Mouse (Mus musculus): Measurements from ENCODE around the gene Olfr51. TPM values are rescaled to one million over a fixed set of nuclear protein-coding genes. Genes with fewer than 3 reads are reported as not detected.

The Olfr51 gene
- polyA plus RNA-seq (2014; fragmentation: Illumina TruSeq; extraction: RNeasy Lipid Tissue Mini Kit (QIAGEN cat#74804); ENCODE audit: low read depth, low replicate concordance), result not detected

DNA sequence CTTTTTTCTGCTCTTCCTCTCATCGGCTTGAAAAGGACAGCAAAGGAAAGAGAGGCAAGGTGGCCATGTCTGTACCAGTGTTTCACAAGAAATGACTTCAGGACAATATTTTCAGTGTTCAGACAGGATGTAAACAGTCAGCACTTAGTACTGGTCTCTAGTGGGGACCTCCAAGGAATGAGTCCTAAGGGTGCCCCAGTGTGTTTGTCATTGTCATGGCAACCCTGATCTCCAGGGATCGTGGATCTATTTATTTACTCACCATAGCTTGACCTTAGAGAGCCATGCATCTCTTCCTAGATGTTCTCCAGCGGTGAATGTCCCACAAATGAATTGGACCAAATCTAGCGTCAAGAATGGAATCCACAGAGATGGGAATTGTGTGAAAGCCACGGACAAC lies at the start of gene Olfr51:
TSS of gene Olfr51 (plus strand) at position 301 of the 400 bp plus-strand sequence.

DNA sequence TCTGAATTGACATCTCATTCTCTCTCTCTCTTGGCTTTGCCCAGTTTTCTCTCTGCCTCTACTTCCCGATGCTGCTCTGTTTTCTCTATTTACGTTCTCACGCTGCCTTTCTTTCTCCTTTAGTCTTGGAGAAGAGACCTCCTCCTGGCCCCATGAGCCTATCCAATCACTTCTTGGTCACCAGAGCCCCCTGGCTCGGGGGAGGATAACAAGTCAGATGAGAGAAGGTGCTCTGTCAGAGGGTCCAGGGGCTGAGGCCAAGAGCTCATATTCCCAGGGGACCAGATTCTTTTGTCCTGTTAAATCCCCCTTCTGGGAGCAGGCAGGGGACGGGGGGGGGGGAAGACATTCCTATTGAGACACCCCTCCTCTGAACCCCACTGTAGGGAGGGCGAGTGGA lies 49.7 kb upstream of the Olfr51 start, which contains the start of gene Prop1:
TSS of gene Prop1 (minus strand) at position 101 of the 400 bp plus-strand sequence.

DNA sequence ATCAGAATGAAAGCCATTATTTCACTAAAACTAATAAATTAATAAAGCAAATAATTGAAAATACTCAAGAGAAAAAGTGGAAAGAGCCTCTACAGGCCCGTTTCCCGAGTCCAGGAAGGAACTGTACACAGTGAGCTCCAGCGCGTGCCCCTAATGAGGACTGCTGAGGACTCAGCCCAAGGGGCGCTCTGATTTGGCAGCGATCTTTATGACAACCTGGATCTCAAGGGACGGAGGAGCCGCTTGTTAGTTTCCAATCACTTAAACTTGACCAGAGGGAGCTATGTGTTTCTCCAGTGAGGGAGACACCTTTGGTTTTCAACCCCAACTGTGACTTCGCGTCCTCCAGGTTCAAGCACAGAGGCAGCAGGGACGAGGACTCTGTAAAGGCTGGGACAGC lies 37.2 kb upstream of the Olfr51 start, which contains the start of gene Olfr1378:
TSS of gene Olfr1378 (plus strand) at position 301 of the 400 bp plus-strand sequence.

GRCm38 (mm10) chr11:50981667-50982066 lies 21.7 kb upstream of the Olfr51 start, which contains the start of gene Olfr1377:
TSS of gene Olfr1377 (plus strand) at chr11:50981967.

DNA sequence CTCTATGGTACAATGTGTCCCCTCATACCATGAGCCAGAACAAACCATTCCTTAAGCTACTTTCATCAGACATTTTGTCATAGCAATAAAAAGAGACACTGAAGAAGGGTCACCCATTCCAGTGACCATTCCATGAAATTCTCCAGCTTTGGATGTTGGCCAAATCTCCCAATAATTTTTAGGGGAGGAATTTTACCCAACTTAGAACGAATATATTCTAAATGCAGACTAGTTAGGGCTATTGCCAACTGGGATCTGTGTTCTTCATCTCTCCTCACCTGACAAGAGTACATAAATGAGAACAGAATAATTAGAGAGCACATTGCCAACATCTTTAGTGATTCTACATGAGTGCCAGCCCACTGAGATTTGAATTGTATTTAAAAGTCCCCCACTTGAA lies 10.5 kb downstream of the Olfr51 start, which contains the start of gene Olfr54:
TSS of gene Olfr54 (plus strand) at position 301 of the 400 bp plus-strand sequence.

GRCm38 (mm10) chr11:51047809-51048208 lies 44.4 kb downstream of the Olfr51 start, which contains the start of gene Olfr1375:
TSS of gene Olfr1375 (plus strand) at chr11:51048109.

GRCm38 (mm10) chr11:51059151-51059571 lies 55.8 kb downstream of the Olfr51 start, which contains the start of gene Zfp354a:
TSS of gene Zfp354a (plus strand) at chr11:51059257.

Other genes starting within 250 kb of the Olfr51 start
- 3.2 TPM for gene Zfp354c, start 175.9 kb upstream of the Olfr51 start, polyA plus RNA-seq (2014; fragmentation: Illumina TruSeq; extraction: RNeasy Lipid Tissue Mini Kit (QIAGEN cat#74804); ENCODE audit: low read depth, low replicate concordance)
- gene Zfp879, start 162.0 kb upstream of the Olfr51 start, polyA plus RNA-seq (2014; fragmentation: Illumina TruSeq; extraction: RNeasy Lipid Tissue Mini Kit (QIAGEN cat#74804); ENCODE audit: low read depth, low replicate concordance), result 0.88 TPM
- not detected for gene Grm6, start 152.9 kb upstream of the Olfr51 start, polyA plus RNA-seq (2014; fragmentation: Illumina TruSeq; extraction: RNeasy Lipid Tissue Mini Kit (QIAGEN cat#74804); ENCODE audit: low read depth, low replicate concordance)
- 1.6 TPM for gene Zfp454, start 115.9 kb upstream of the Olfr51 start, polyA plus RNA-seq (2014; fragmentation: Illumina TruSeq; extraction: RNeasy Lipid Tissue Mini Kit (QIAGEN cat#74804); ENCODE audit: low read depth, low replicate concordance)
- gene Zfp2, start 87.4 kb upstream of the Olfr51 start, polyA plus RNA-seq (2014; fragmentation: Illumina TruSeq; extraction: RNeasy Lipid Tissue Mini Kit (QIAGEN cat#74804); ENCODE audit: low read depth, low replicate concordance), result 8.2 TPM
- 2.2 TPM for gene Zfp354b, start 72.0 kb upstream of the Olfr51 start, polyA plus RNA-seq (2014; fragmentation: Illumina TruSeq; extraction: RNeasy Lipid Tissue Mini Kit (QIAGEN cat#74804); ENCODE audit: low read depth, low replicate concordance)
- 1.5 TPM for gene 4933414I15Rik, start 59.8 kb upstream of the Olfr51 start, polyA plus RNA-seq (2014; fragmentation: Illumina TruSeq; extraction: RNeasy Lipid Tissue Mini Kit (QIAGEN cat#74804); ENCODE audit: low read depth, low replicate concordance)
- gene Prop1, start 49.8 kb upstream of the Olfr51 start, polyA plus RNA-seq (2014; fragmentation: Illumina TruSeq; extraction: RNeasy Lipid Tissue Mini Kit (QIAGEN cat#74804); ENCODE audit: low read depth, low replicate concordance), result not detected
- not detected for gene Olfr1378, start 37.1 kb upstream of the Olfr51 start, polyA plus RNA-seq (2014; fragmentation: Illumina TruSeq; extraction: RNeasy Lipid Tissue Mini Kit (QIAGEN cat#74804); ENCODE audit: low read depth, low replicate concordance)
- gene Olfr1377, start 21.6 kb upstream of the Olfr51 start, polyA plus RNA-seq (2014; fragmentation: Illumina TruSeq; extraction: RNeasy Lipid Tissue Mini Kit (QIAGEN cat#74804); ENCODE audit: low read depth, low replicate concordance), result not detected
- gene Olfr54, start 10.6 kb downstream of the Olfr51 start, polyA plus RNA-seq (2014; fragmentation: Illumina TruSeq; extraction: RNeasy Lipid Tissue Mini Kit (QIAGEN cat#74804); ENCODE audit: low read depth, low replicate concordance), result not detected
- not detected for gene Olfr1375, start 44.5 kb downstream of the Olfr51 start, polyA plus RNA-seq (2014; fragmentation: Illumina TruSeq; extraction: RNeasy Lipid Tissue Mini Kit (QIAGEN cat#74804); ENCODE audit: low read depth, low replicate concordance)
- 3.1 TPM for gene Zfp354a, start 55.7 kb downstream of the Olfr51 start, polyA plus RNA-seq (2014; fragmentation: Illumina TruSeq; extraction: RNeasy Lipid Tissue Mini Kit (QIAGEN cat#74804); ENCODE audit: low read depth, low replicate concordance)
- gene Gm12569, start 216.9 kb downstream of the Olfr51 start, polyA plus RNA-seq (2014; fragmentation: Illumina TruSeq; extraction: RNeasy Lipid Tissue Mini Kit (QIAGEN cat#74804); ENCODE audit: low read depth, low replicate concordance), result not detected